Mouse (Mus musculus): ENCODE measurements at regions not wholly inside any gene's neighbourhood (a gene's known extent, or its start where the extent isn't known, plus 50 kb on each side); places are given as distances from the start of the nearest gene placed in this dataset.

DNA sequence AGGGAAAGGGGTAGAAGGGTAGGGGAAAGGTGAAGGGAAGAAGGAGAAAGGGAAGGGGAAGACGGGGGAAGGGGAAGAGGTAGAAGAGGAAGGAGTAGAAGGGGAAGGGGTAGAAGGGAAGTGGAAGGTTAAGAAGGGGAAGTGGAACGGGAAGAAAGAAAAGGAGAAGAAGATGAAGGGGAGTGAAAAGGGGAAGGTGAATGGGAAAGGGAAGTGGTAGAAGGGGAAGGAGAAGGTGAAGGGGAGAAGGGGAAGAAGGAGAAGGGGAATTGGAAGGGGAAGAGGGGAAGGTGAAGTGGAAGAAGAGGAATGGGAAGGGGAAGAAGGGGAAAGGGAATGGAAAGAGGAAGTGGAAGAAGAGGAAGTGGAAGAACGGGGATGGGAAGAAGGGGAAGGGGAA lies 737.3 kb upstream of the Cdh12 start:
- no peak overlapping the region for H3K4me3 ChIP-seq
- H3K27ac ChIP-seq (replicated peaks), result no peak overlapping the region
- H3K4me2 ChIP-seq, result no peak overlapping the region
- no peaks in the 10 kb centered on the region for H3K4me1 ChIP-seq (replicated peaks)
- no peaks in the 10 kb centered on the region for H3K27me3 ChIP-seq
- no peaks in the 10 kb centered on the region for H3K36me3 ChIP-seq
- no peak overlapping the region for H3K9ac ChIP-seq
- ATAC-seq (ENCODE audit: low FRiP score, low read depth), result no peak
- H3K9me3 ChIP-seq, result no peaks in the 10 kb centered on the region
- WGBS, result 79% methylated on average over 3 of the region's 3 CpGs
